Mouse (Mus musculus) neural tube, embryonic 12.5 days (tissue): ENCODE results near the gene Nfkb1. TPM values are rescaled to one million over a fixed set of nuclear protein-coding genes. Genes with fewer than 3 reads are reported as not detected.
A peak's percentile ranks its signal among the peaks of the same experiment; 100 is the strongest.

Experiments
- ATAC-seq: fragments of 200-750 bp; cut with Nextera tagmentation; 2 replicates; pipeline ENCODE4 v1.8.0; 2017; ENCODE audit warnings: low read depth, mild to moderate bottlenecking, moderate TSS enrichment, moderate library complexity; ENCODE audit not compliant: low FRiP score
- H3K27ac ChIP-seq: fragments of 300-500 bp; sonication (generic); 2 replicates; pipeline ENCODE4 v1.5.1; 2016
- H3K27me3 ChIP-seq: fragments of 300-500 bp; sonication (generic); replicated peaks from 2 replicates; pipeline ENCODE4 v1.6.1; 2016; ENCODE audit warnings: mild to moderate bottlenecking
- H3K36me3 ChIP-seq: fragments of 300-500 bp; sonication (generic); 2 replicates; pipeline ENCODE4 v1.6.1; 2016; ENCODE audit warnings: mild to moderate bottlenecking
- H3K4me1 ChIP-seq: fragments of 300-500 bp; sonication (generic); 2 replicates; pipeline ENCODE4 v1.6.1; 2016
- H3K4me2 ChIP-seq: fragments of 300-500 bp; sonication (generic); replicated peaks from 2 replicates; pipeline ENCODE4 v1.6.1; 2016; ENCODE audit warnings: mild to moderate bottlenecking
- H3K4me3 ChIP-seq: fragments of 300-500 bp; sonication (generic); 2 replicates; pipeline ENCODE4 v1.5.1; 2016
- H3K9ac ChIP-seq: fragments of 300-500 bp; sonication (generic); 2 replicates; pipeline ENCODE4 v1.6.1; 2016; ENCODE audit warnings: mild to moderate bottlenecking
- H3K9me3 ChIP-seq: fragments of 300-500 bp; sonication (generic); 2 replicates; pipeline ENCODE4 v1.6.1; 2016; ENCODE audit warnings: mild to moderate bottlenecking
- WGBS: fragments of 180-500 bp; shearing (Covaris S2); methylation state at CpG from one replicate; pipeline ENCODE4 v1.1.7; 2016; 5-methylcytosine and 5-hydroxymethylcytosine counted together
- polyA plus RNA-seq: library from polyadenylated mRNA; unstranded; fragments of >200 nt; fragmentation: Nextera tagmentation; extraction: Ambion mirVana; gene quantifications from 2 replicates; pipeline ENCODE4 v1.2.1, GENCODE M21; 2016

Nfkb1 gene
- polyA plus RNA-seq, 1 experiment from 2014 or later = 12.1 TPM

DNA sequence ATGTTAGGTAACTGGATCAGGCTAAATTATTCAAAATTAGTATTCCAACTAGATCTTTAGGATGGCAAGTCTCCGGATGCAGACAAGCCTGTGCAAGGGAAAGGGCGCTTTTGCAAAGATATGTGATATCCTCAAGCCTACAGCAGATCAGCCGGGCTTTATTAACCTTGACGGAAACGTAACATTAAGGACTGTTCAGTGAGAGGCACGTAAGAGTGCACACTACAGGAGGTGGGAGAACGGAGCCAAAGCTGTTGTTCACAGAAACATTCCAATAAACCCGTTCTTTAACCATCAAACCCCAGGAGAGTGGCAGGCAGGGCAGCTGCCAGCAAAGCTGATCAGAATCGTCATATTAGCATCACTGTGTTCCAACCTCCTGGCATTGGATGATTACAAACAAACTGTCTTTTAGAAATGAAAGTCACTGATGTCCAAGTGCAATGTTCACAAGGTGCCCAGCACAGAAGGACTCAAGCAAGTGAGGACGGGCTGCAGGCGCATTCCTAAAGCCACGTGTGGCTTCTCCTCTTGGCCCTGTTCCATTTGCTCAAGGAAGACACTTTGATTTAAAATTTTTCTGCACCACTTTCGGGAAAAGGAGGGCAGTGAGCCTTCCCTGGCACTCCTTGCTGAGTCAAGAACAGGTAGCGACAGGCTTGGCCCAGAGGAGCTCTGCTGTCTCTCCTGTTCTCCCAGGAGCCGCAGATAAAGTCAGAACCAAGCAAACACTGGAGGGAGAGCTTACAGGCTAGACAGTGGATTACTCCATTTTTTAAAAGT, 40.4 kb downstream of the Nfkb1 start:
- Histone ChIP-seq H3K36me3 (peaks cover 13% of the 10 kb centered on the region), H3K4me1 (no peaks in the 10 kb centered on the region), H3K4me2 (no peak overlapping the region), H3K27me3 (no peaks in the 10 kb centered on the region), H3K4me3 (no peak overlapping the region), H3K9me3 (no peaks in the 10 kb centered on the region), H3K9ac (no peak overlapping the region), H3K27ac (no peak overlapping the region)
- ATAC-seq = no peak
- 86% methylated on average over 15 of the region's 15 CpGs for WGBS

DNA sequence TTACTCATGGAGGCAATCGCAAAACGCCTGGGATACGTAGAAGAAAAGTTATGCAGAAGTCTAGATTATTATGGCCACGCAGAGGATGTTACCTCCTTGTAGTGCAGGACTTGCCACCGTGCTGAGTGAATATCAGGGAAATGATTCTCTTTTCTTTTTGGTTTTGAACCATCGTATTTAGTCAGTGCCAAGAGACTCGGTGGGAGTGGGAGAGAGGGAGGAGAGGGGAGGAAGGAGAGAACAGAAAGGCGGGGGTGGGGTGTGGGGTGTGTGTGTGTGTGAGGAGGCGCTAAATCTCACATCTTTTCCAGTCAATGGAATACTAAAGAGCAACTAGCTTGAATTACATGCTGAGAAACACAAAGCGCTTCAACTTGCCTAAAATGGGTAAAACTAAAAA, 41.5 kb downstream of the Nfkb1 start:
- Histone ChIP-seq H3K4me2 (no peak overlapping the region), H3K9ac (no peak overlapping the region), H3K9me3 (no peaks in the 10 kb centered on the region), H3K36me3 (peaks cover 13% of the 10 kb centered on the region), H3K4me3 (no peak overlapping the region), H3K27me3 (no peaks in the 10 kb centered on the region), H3K27ac (no peak overlapping the region), H3K4me1 (no peaks in the 10 kb centered on the region)
- ATAC-seq = no peak
- 84% methylated on average over 10 of the region's 10 CpGs for WGBS

DNA sequence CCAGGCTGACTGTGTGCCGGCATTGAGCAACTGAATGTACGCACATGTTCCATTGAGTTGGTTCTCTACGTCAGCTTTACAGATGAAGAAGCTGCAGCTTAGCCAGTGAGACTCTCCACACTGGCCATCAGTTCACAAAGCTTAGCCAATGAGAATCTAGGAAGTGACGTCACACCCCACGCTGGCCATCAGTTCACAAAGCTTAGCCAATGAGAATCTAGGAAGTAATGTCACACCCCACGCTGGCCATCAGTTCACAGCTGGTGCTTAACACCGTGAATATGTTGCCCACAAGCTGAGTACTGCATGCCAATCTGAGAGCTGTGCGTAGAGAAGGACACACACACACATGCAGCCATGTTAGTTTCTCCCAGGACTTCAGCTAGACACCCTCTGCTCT, 42.8 kb downstream of the Nfkb1 start:
- ATAC-seq = no peak
- Histone ChIP-seq H3K4me1 (no peaks in the 10 kb centered on the region), H3K36me3 (peaks cover 12% of the 10 kb centered on the region), H3K4me2 (no peak overlapping the region), H3K9ac (no peak overlapping the region), H3K27me3 (no peaks in the 10 kb centered on the region), H3K27ac (no peak overlapping the region), H3K9me3 (no peaks in the 10 kb centered on the region), H3K4me3 (no peak overlapping the region)
- WGBS = 92% methylated on average over 8 of the region's 8 CpGs

DNA sequence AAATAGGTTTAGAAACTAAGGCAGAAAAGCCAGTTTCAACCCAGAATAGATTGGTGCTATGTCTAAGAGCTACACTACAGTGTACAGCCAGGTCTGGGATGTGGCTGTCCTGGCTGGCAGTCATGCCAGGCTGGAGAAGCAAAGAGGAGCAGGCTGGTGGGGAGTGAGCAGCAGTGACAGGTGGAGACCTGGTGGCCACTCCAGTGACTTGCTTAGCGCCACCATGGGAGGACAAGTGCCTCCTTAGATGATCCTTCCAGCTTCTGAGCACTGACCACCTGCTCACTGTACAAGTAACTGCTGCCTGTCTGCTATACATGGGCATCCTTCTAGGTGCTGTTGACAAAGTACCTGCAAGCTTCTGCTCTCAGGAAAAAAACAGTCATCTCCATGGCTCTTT, 44.7 kb downstream of the Nfkb1 start:
- no peak overlapping the region for H3K4me2 ChIP-seq
- H3K9me3 ChIP-seq = no peaks in the 10 kb centered on the region
- peaks cover 7% of the 10 kb centered on the region for H3K36me3 ChIP-seq
- no peak for ATAC-seq
- H3K9ac ChIP-seq = no peak overlapping the region
- H3K4me1 ChIP-seq = no peaks in the 10 kb centered on the region
- H3K27me3 ChIP-seq = no peaks in the 10 kb centered on the region
- H3K4me3 ChIP-seq = no peak overlapping the region
- H3K27ac ChIP-seq = no peak overlapping the region
- 89% methylated on average over 1 of the region's 1 CpGs for WGBS

DNA sequence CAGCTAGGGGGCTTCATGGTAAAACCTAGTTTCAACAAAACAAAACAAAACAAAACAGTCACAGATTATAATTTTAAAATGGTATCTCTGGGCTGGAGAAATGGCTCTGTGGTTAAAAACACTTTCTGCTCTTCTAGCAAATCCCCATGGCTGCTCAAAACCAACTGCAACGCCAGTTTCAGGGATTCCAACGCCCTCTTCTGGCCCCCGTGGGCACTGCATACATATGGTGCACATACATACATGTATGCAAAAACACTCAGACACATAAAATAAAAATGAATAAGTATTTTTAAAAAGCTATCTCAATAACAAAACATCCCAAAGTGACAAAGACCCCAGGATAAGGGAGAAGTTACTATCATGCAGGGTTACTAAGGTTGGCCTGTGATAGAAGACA, 46.4 kb downstream of the Nfkb1 start:
- no peak for ATAC-seq
- Histone ChIP-seq H3K9me3 (no peaks in the 10 kb centered on the region), H3K27ac (no peak overlapping the region), H3K27me3 (no peaks in the 10 kb centered on the region), H3K9ac (no peak overlapping the region), H3K36me3 (peaks cover 10% of the 10 kb centered on the region), H3K4me1 (no peaks in the 10 kb centered on the region), H3K4me2 (no peak overlapping the region), H3K4me3 (no peak overlapping the region)
- WGBS = 92% methylated on average over 3 of the region's 3 CpGs

DNA sequence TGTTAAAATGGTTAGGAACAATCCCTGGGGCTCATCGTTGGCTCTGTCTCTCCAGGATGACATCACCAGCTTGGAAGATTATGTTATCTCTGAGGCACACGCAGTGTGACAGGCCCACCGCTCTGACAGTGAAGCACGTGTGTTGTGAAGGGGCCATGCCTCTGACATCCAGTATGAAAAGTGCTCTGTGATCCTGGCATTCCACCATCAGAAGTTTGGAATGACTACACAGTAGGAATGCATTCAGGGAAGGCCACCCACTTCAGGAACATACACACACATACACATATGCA, 49.8 kb downstream of the Nfkb1 start:
- Histone ChIP-seq H3K4me2 (no peak overlapping the region), H3K4me3 (no peak overlapping the region), H3K27me3 (no peaks in the 10 kb centered on the region), H3K9me3 (no peaks in the 10 kb centered on the region), H3K9ac (no peak overlapping the region), H3K27ac (no peak overlapping the region), H3K4me1 (0 out of 2 replicates have a peak, but pooled peaks cover under 1% of the 10 kb centered on the region), H3K36me3 (peaks cover 5% of the 10 kb centered on the region)
- ATAC-seq = no peak
- WGBS = 94% methylated on average over 4 of the region's 4 CpGs

DNA sequence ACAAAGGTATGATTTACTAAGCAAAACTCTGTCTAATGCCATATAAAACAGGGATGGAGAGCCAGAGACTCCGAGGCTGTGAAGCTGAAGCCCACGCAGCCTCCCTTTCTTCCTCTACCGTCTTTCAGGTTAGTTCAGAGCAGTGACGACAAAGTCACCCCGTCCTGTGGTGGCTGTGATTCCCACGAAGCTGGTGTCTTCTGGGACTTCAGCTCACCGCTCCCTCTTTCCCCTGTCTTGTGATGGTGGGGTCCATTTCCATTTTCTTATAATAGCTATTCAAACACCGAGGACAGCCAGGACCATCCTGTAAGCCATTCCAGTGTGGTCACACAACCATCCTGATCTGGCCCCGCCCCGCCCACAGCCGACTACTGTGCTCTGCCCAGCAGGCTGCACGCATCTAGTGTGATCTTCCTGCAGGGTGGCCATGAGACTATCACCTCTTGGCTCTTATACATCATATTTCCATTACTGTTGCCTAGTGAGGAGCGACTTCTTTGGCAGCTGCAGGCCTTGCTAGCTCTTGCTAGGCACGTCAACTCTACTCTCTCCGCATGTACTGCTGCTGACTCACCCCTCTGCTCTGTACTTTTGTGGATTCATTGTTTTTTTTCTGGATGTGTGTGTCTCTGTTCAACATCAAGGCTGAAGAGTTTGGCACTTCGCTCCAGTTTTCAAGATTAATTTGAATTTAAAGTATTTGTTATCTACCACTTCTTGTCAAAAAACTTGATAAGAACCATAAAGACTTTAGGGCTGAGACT, 50.3 kb downstream of the Nfkb1 start:
- H3K36me3 ChIP-seq = peaks cover 5% of the 10 kb centered on the region
- ATAC-seq = no peak

DNA sequence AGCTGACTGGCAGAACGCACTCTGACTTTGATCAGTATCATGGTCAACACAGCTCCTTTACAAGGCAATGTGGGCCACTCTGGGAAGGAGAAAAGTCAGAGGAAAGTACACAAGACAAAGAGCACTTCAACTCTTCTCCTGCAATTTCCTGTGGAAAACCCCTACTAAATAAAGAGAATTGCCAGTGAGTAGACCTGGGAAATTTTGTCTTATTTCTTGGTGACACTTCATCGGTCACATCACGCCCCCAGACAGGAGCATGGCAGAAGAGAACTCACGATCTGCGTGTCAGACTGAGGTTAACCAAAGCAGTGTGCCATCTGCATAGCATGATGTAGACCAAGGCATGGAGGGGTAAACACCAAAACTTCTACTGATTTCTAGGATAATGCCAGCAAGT, 51.1 kb downstream of the Nfkb1 start:
- Histone ChIP-seq H3K4me3 (no peak overlapping the region), H3K9ac (no peak overlapping the region), H3K9me3 (no peaks in the 10 kb centered on the region), H3K27me3 (no peaks in the 10 kb centered on the region), H3K27ac (no peak overlapping the region), H3K36me3 (peaks cover 5% of the 10 kb centered on the region), H3K4me1 (peaks cover 3% of the 10 kb centered on the region; the same call in 1 of the 2 replicates), H3K4me2 (no peak overlapping the region)
- 95% methylated on average over 5 of the region's 5 CpGs for WGBS
- no peak for ATAC-seq

More for the DNA sequence above, 50.3 kb downstream of the Nfkb1 start:
- WGBS = 93% methylated on average over 16 of the region's 16 CpGs
- H3K9me3 ChIP-seq = no peaks in the 10 kb centered on the region
- H3K4me1 ChIP-seq = peaks cover 3% of the 10 kb centered on the region; the same call in 1 of the 2 replicates
- no peak overlapping the region for H3K4me3 ChIP-seq
- H3K27ac ChIP-seq = no peak overlapping the region
- H3K27me3 ChIP-seq = no peaks in the 10 kb centered on the region
- H3K4me2 ChIP-seq = no peak overlapping the region
- H3K9ac ChIP-seq = no peak overlapping the region

DNA sequence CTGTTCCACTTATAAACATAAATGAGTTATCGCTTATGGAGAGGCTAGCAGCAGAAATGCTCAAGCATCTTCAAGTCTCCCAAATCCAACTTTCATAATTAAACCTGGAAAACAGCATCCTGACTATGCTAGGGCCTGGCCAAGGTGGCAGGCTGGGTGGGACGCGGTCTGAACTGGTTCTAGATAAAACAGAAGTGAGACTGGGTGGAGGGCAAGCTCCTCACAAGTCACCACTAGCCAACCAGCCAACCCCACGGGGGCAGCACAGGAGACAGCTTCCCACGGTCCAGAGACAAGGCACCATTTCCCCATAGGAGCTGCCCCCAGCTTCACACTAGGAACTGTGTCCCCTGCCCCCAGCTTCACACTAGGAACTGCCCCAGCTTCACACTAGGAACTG, 53.8 kb downstream of the Nfkb1 start:
- ATAC-seq = no peak
- Histone ChIP-seq H3K27ac (no peak overlapping the region), H3K36me3 (peaks cover 5% of the 10 kb centered on the region), H3K4me3 (no peak overlapping the region), H3K4me1 (peaks cover 3% of the 10 kb centered on the region; the same call in 1 of the 2 replicates), H3K27me3 (no peaks in the 10 kb centered on the region), H3K4me2 (no peak overlapping the region), H3K9me3 (no peaks in the 10 kb centered on the region), H3K9ac (no peak overlapping the region)
- WGBS = 84% methylated on average over 5 of the region's 5 CpGs

DNA sequence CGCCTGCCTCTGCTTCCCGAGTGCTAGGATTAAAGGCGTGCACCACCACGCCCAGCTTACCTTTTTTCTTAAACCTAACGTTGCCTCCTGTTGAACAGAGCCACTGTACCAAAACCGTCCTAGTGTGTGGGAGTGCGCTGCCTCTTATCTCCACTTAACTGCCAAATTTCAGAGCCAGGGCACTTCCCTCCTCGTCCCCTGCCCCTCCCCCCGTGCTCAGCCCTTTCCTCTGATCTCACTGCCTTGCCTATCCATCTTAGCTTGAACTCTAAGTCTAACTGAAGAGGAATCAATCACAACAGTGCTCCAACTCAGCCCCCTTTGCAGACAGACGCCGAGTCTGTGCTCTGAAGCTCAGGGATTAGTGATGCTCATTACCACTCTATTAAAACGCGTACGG, 54.9 kb downstream of the Nfkb1 start:
- Histone ChIP-seq H3K27ac (no peak overlapping the region), H3K4me2 (no peak overlapping the region), H3K4me3 (no peak overlapping the region), H3K9ac (no peak overlapping the region), H3K36me3 (peaks cover 5% of the 10 kb centered on the region), H3K9me3 (no peaks in the 10 kb centered on the region), H3K4me1 (peaks cover 3% of the 10 kb centered on the region; the same call in 1 of the 2 replicates), H3K27me3 (no peaks in the 10 kb centered on the region)
- WGBS = 49% methylated on average over 14 of the region's 14 CpGs
- 0 out of 2 replicates have a peak, but pooled peaks have one; percentile 9 for ATAC-seq

DNA sequence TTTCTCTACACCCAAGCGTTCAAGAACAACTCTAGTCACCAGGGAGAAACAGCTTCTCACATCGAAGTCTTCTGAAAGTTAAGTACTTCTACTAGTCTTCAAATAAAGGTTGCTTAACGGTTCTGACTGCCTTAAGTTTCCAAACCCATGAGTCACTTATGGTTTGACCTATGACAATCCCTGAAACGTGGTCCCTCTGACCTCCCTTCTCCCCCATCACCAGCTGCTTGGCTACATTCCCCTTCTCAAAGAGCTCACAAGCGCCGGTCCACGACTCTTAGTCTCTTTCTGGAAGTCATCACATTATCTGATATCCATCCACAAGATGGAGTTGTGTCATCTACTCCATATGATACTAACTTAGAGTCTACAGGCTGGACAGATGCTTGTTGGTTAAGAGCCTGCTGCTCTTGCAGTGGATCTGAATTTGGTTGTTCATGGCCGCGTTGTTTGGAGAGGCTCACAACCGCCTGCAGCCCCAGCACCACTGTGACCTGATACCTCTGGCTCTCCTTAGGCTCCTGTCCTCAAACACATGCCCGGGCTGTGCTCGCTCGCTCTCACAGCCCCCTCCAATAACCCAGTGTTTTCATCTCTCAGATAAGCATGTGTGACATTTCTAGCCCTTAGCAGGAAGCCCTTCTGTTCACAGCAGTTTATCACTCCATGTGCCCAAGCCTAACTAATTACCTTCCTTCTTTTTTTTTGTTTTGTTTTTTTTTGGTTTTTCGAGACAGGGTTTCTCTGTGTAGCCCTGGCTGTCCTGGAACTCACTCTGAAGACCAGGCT, 55.5 kb downstream of the Nfkb1 start:
- Histone ChIP-seq H3K27ac (no peak overlapping the region), H3K27me3 (no peaks in the 10 kb centered on the region), H3K9ac (no peak overlapping the region), H3K4me1 (peaks cover 3% of the 10 kb centered on the region; the same call in 1 of the 2 replicates), H3K36me3 (peaks cover 5% of the 10 kb centered on the region), H3K4me2 (no peak overlapping the region), H3K9me3 (no peaks in the 10 kb centered on the region), H3K4me3 (no peak overlapping the region)
- no peak for ATAC-seq
- 82% methylated on average over 14 of the region's 14 CpGs for WGBS

DNA sequence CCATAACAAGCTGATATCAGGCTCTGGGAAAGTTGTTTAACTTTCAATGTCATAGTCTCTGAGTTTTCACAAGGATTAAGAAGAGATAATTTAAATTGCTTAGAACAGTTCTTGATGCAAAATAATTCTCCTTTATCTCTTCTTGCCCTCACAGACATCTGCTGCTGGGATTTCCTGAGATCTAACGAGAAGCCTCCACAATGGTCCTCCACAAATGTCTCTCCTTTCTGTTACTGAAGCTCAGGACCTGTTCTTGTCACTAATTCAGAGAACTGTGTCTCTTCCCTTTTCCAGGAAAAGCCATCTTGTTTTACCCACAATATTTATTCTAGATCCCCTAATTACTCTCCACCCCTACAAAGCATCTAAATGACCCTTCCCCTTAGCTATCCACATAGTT, 56.3 kb downstream of the Nfkb1 start:
- no peak for ATAC-seq
- WGBS = 88% methylated on average over 1 of the region's 1 CpGs
- no peaks in the 10 kb centered on the region for H3K27me3 ChIP-seq

More for the DNA sequence above, 56.3 kb downstream of the Nfkb1 start:
- Histone ChIP-seq H3K4me3 (no peak overlapping the region), H3K4me2 (no peak overlapping the region), H3K36me3 (peaks cover 3% of the 10 kb centered on the region), H3K9ac (no peak overlapping the region), H3K27ac (no peak overlapping the region), H3K9me3 (no peaks in the 10 kb centered on the region), H3K4me1 (peaks cover 3% of the 10 kb centered on the region; the same call in 1 of the 2 replicates)
